Mouse (Mus musculus) midbrain, postnatal 0 days (tissue): ENCODE data around the gene Lgr6. TPM values are rescaled to one million over a fixed set of nuclear protein-coding genes. Genes with fewer than 3 reads are reported as not detected.

Source experiments
- ATAC-seq: fragments of 200-750 bp; cut with Nextera tagmentation; 2 replicates; pipeline ENCODE4 v1.8.0; 2017; ENCODE audit warnings: moderate number of reproducible peaks, mild to moderate bottlenecking, moderate TSS enrichment, moderate library complexity; ENCODE audit not compliant: low FRiP score
- DNase-seq: peaks from one replicate; pipeline ENCODE4 v3.0.0-alpha.2; 2015; ENCODE audit warnings: low spot score
- H3K27ac ChIP-seq: fragments of 300-500 bp; sonication (generic); 2 replicates; pipeline ENCODE4 v1.5.1; 2014; ENCODE audit warnings: low read depth, mild to moderate bottlenecking, low read length, mixed read lengths
- H3K27me3 ChIP-seq: fragments of 300-500 bp; sonication (generic); 2 replicates; pipeline ENCODE4 v1.6.1; 2014; ENCODE audit warnings: low read length, control low read depth, mixed read lengths; ENCODE audit not compliant: insufficient read depth
- H3K36me3 ChIP-seq: fragments of 300-500 bp; sonication (generic); 2 replicates; pipeline ENCODE4 v1.6.1; 2014; ENCODE audit warnings: low read length, control low read depth, mixed read lengths; ENCODE audit not compliant: insufficient read depth
- H3K4me1 ChIP-seq: fragments of 300-500 bp; sonication (generic); 2 replicates; pipeline ENCODE4 v1.6.1; 2014; ENCODE audit warnings: mild to moderate bottlenecking, control low read depth, antibody characterized with exemption, low read length, mixed read lengths; ENCODE audit not compliant: insufficient read depth
- H3K4me2 ChIP-seq: fragments of 300-500 bp; sonication (generic); 2 replicates; pipeline ENCODE4 v1.6.1; 2014; ENCODE audit warnings: low read depth, mild to moderate bottlenecking, low read length, mixed read lengths; ENCODE audit not compliant: poor library complexity, severe bottlenecking
- H3K4me3 ChIP-seq: fragments of 300-500 bp; sonication (generic); 2 replicates; pipeline ENCODE4 v1.5.1; 2014; ENCODE audit warnings: low read depth, mild to moderate bottlenecking, low read length, moderate library complexity
- H3K9ac ChIP-seq: fragments of 300-500 bp; sonication (generic); replicated peaks from 2 replicates; pipeline ENCODE4 v1.6.1; 2014; ENCODE audit warnings: mild to moderate bottlenecking, low read length, moderate library complexity, mixed read lengths; ENCODE audit not compliant: poor library complexity, severe bottlenecking
- H3K9me3 ChIP-seq: fragments of 300-500 bp; sonication (generic); 2 replicates; pipeline ENCODE4 v1.6.1; 2016; ENCODE audit warnings: low read length, control low read depth
- CTCF ChIP-seq: IDR thresholded peaks from 2 replicates; pipeline ENCODE4 v1.5.1; 2016; ENCODE audit warnings: antibody characterized with exemption, mild to moderate bottlenecking
- WGBS: fragments of 180-500 bp; shearing (Covaris S2); extraction: QIAGEN DNeasy Blood & Tissue Kit; methylation state at CpG from one replicate; pipeline ENCODE4 v1.1.7; 2014; 5-methylcytosine and 5-hydroxymethylcytosine counted together
- polyA plus RNA-seq: library from polyadenylated mRNA; unstranded; fragments of >200 nt; fragmentation: Nextera tagmentation; extraction: Ambion mirVana; gene quantifications from 2 replicates; pipeline ENCODE4 v1.2.1, GENCODE M21; 2015
- total RNA-seq: library from RNA; depleted of rRNA; stranded (reverse); fragments of >200 nt; gene quantifications from 2 replicates; pipeline ENCODE4 v1.2.3, GENCODE M21; 2014

Gene Lgr6
- total and polyA plus RNA-seq, 2 experiments from 2014 or later, result 1.9 to 3.8 TPM

DNA sequence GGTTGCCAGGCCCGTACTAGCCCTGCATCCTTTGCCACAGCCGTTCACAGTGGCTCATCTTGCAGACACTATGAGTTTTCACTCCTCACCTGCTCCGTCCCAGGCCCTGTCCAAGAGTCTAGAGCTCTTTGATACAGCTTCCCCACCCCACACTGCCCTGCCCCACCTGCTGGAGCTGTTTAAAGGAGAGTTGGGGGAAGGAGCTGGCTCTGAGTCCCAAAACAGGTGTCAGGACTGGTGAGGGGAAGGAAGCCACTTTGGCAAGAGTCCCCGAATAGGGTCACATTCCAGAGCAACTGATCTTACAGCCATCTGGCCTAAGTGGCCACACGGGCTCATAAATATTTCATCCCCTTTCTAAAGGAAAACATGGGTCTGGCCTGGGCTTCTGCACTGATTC is 51.0 kb downstream of the Lgr6 start:
- H3K9me3 ChIP-seq, result no peaks in the 10 kb centered on the region
- H3K9ac ChIP-seq, result no peak overlapping the region
- H3K27ac ChIP-seq, result no peak overlapping the region
- no peak overlapping the region for H3K4me3 ChIP-seq
- 83% methylated on average over 5 of the region's 5 CpGs for WGBS
- TF ChIP-seq CTCF, result no peak
- DNase-seq (no peak), ATAC-seq (no peak)
- 0 out of 2 replicates have a peak, but pooled peaks cover 2% of the 10 kb centered on the region for H3K27me3 ChIP-seq
- H3K4me2 ChIP-seq, result no peak overlapping the region
- no peaks in the 10 kb centered on the region for H3K36me3 ChIP-seq
- H3K4me1 ChIP-seq, result no peaks in the 10 kb centered on the region

DNA sequence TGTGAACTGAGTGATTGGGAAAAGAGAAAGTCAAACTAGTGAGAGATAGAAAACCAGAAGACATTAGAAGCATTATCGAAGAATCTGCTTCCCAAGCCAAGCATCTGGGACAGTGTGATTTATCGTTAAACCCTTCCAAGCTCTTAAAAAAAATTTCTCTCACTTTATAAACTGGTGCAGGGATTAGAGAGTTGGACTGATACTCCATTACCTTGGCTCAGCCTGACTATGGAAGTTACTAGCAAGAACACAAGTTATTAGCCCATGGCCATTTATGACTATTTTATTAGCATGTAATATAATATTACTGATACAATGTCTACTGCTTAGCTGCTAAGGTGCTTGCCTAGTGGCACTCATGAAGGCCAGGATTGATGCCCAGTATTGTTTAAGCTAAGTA is 60.6 kb downstream of the Lgr6 start:
- 89% methylated on average over 2 of the region's 2 CpGs for WGBS
- H3K36me3 ChIP-seq, result no peaks in the 10 kb centered on the region
- no peak for TF ChIP-seq CTCF

DNA sequence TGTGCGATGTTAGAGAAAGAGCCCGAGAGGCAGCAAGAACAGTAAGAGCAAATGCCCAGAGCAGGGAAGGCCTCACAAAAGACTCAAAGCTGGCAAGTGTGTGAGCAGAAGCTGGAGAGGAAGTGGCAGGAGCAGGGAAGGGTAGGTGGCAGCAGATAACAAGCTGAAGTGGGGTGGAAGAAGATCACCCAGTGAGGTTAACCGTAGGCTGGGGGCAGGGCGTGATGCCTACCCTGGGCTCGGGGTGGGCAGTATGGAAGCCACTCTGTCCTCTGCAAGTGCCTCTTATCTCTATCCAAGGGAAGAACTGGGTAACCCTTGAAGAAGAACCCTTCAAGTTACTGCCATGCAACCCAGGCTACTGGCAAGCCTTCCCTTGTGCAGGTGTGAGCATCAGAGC is 68.8 kb downstream of the Lgr6 start:
- Histone ChIP-seq H3K4me1 (no peaks in the 10 kb centered on the region), H3K36me3 (no peaks in the 10 kb centered on the region), H3K4me2 (no peak overlapping the region), H3K9me3 (no peaks in the 10 kb centered on the region), H3K27me3 (no peaks in the 10 kb centered on the region), H3K27ac (no peak overlapping the region), H3K4me3 (no peak overlapping the region), H3K9ac (no peak overlapping the region)
- WGBS, result 80% methylated on average over 5 of the region's 5 CpGs
- TF ChIP-seq CTCF, result no peak
- no peak for ATAC-seq
- no peak for DNase-seq

More for the DNA sequence above, 60.6 kb downstream of the Lgr6 start:
- Histone ChIP-seq H3K27ac (no peak overlapping the region), H3K27me3 (no peaks in the 10 kb centered on the region), H3K4me2 (no peak overlapping the region), H3K9me3 (no peaks in the 10 kb centered on the region), H3K4me3 (no peak overlapping the region), H3K4me1 (no peaks in the 10 kb centered on the region), H3K9ac (no peak overlapping the region)
- DNase-seq (no peak), ATAC-seq (no peak)

DNA sequence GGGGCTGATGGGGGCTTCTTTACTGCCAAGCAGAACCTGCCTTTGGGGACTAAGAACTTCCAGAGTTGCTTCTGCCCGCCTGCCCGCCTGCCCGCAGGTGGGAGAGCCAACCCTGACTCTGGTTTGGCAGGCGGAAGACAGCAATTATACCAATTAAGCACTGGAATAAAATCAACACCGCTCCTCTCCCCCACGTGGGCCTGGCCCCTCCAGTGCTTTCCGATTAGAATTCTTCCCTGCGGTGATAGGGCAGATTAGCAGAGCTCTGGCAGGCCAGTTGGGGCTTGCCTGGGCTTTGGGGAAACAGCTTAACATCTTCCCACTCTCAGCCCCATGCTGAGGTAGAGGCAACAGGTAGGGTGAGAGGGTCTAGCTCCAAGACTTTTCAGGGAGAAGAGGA is 72.4 kb downstream of the Lgr6 start:
- Histone ChIP-seq H3K4me2 (no peak overlapping the region), H3K27ac (no peak overlapping the region), H3K9ac (no peak overlapping the region), H3K36me3 (no peaks in the 10 kb centered on the region), H3K4me3 (no peak overlapping the region), H3K9me3 (peaks cover 3% of the 10 kb centered on the region; the same call in 1 of the 2 replicates), H3K27me3 (no peaks in the 10 kb centered on the region), H3K4me1 (no peaks in the 10 kb centered on the region)
- no peak for TF ChIP-seq CTCF
- 50% methylated on average over 8 of the region's 8 CpGs for WGBS
- DNase-seq (no peak), ATAC-seq (no peak)

DNA sequence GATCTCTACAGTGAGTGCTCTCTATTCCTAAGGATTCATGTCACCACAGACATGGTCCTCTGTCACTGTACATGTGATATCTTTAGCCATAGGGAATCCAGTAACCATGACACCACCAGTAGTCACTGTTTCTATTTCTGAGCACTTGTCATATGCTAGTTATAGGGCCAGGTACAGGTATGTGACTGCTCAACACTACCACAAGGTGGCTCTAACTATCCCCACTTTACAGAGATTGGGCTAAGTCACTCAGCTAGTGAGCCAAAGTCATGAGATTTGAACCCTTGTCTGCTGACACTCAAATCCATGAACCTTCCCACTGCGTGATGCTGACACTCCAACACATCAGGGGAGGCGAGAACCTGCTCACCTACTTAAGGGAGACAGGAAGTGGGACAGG is 75.0 kb downstream of the Lgr6 start:
- no peak overlapping the region for H3K4me2 ChIP-seq
- peak; percentile 44 for TF ChIP-seq CTCF
- H3K27ac ChIP-seq, result no peak overlapping the region
- 95% methylated on average over 2 of the region's 2 CpGs for WGBS
- H3K9me3 ChIP-seq, result peaks cover 5% of the 10 kb centered on the region; the same call in 1 of the 2 replicates
- H3K4me1 ChIP-seq, result no peaks in the 10 kb centered on the region
- no peaks in the 10 kb centered on the region for H3K27me3 ChIP-seq
- no peaks in the 10 kb centered on the region for H3K36me3 ChIP-seq
- no peak overlapping the region for H3K9ac ChIP-seq
- H3K4me3 ChIP-seq, result no peak overlapping the region
- DNase-seq, result no peak
- no peak for ATAC-seq

DNA sequence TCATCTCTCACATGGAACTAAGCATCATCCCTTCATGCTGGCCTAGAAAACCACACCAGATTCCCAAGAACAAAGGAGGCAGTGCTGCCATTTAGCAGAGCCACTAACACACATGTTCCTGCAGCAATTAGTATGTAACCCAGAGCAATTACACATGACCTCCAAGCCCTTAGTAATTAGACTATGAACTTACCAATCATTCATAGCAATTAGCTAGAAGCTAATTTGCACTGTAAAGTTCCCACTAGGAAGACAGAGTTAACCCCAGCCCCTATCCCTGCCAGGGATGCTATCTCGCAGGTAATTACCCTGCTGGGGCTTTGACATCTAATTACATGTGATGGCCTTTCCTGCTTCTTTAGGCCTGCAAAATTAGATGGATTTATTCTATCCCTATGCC is 78.8 kb downstream of the Lgr6 start:
- Histone ChIP-seq H3K4me1 (no peaks in the 10 kb centered on the region), H3K9me3 (peaks cover 5% of the 10 kb centered on the region; the same call in 1 of the 2 replicates), H3K27me3 (no peaks in the 10 kb centered on the region), H3K27ac (no peak overlapping the region), H3K36me3 (no peaks in the 10 kb centered on the region), H3K9ac (no peak overlapping the region), H3K4me2 (no peak overlapping the region), H3K4me3 (no peak overlapping the region)
- DNase-seq (peak; percentile 32), ATAC-seq (no peak)
- WGBS, result 78% methylated on average over 1 of the region's 1 CpGs
- no peak for TF ChIP-seq CTCF
